In genomic region chrX:105366284-105366683, GRCm38 (mm10) we compare ENCODE assay signal across 29 mouse cellular contexts.
DNase-seq lines count a peak whose midpoint lies in the region; ATAC-seq and TF ChIP-seq lines count a peak whose summit lies in the region.
"Had no signal": no experiment of that assay in that cellular context is flagged by ENCODE, and none has a peak within 500 bp of the region (broad histone marks: within the 10 kb centered on the region; RNA-seq: fewer than 3 reads in every experiment).

No protein-coding gene starts in this region.

- no peak overlapping the region for H3K4me2 ChIP-seq in forebrain, embryonic 11.5 days (ENCODE audit: low read depth, low read length, severe bottlenecking)
- no peak overlapping the region for H3K4me2 ChIP-seq in forebrain, embryonic 16.5 days (ENCODE audit: low read length)
- H3K4me2 ChIP-seq in lung, embryonic 14.5 days = no peak overlapping the region
- H3K4me2 ChIP-seq in embryonic facial prominence, embryonic 14.5 days (ENCODE audit: low read depth, low read length) = no peak overlapping the region
- no peak overlapping the region for H3K4me2 ChIP-seq in limb, embryonic 14.5 days (replicated peaks; ENCODE audit: low read depth, low read length, severe bottlenecking)
- H3K4me2 ChIP-seq: heart, embryonic 15.5 days; liver, embryonic 11.5 days; stomach, embryonic 15.5 days had no signal

- H3K4me3 ChIP-seq in forebrain, embryonic 11.5 days (ENCODE audit: low read depth, low read length) = no peak overlapping the region
- no peak overlapping the region for H3K4me3 ChIP-seq in forebrain, embryonic 16.5 days (replicated peaks; ENCODE audit: low read length)
- no peak overlapping the region for H3K4me3 ChIP-seq in lung, embryonic 14.5 days (ENCODE audit: low read depth, low read length)
- no peak overlapping the region for H3K4me3 ChIP-seq in embryonic facial prominence, embryonic 14.5 days (ENCODE audit: low read depth, low read length)
- no peak overlapping the region for H3K4me3 ChIP-seq in limb, embryonic 14.5 days (replicated peaks; ENCODE audit: low read length)
- H3K4me3 ChIP-seq: erythroblast, embryonic 14.5 days; heart, embryonic 10.5 days; heart, embryonic 15.5 days; megakaryocyte, embryonic 14.5 days; stomach, embryonic 15.5 days had no signal

- WGBS in forebrain, embryonic 11.5 days = 15% methylated on average over 2 of the region's 2 CpGs
- WGBS in forebrain, embryonic 16.5 days = 18% methylated on average over 2 of the region's 2 CpGs
- WGBS in lung, embryonic 14.5 days = 21% methylated on average over 2 of the region's 2 CpGs
- WGBS in embryonic facial prominence, embryonic 14.5 days = 30% methylated on average over 2 of the region's 2 CpGs
- 21% methylated on average over 2 of the region's 2 CpGs for WGBS in limb, embryonic 14.5 days

- H3K9me3 ChIP-seq in forebrain, embryonic 11.5 days (ENCODE audit: control insufficient read depth, low read length) = no peaks in the 10 kb centered on the region
- no peaks in the 10 kb centered on the region for H3K9me3 ChIP-seq in forebrain, embryonic 16.5 days (ENCODE audit: control insufficient read depth, low read length)
- no peaks in the 10 kb centered on the region for H3K9me3 ChIP-seq in lung, embryonic 14.5 days (ENCODE audit: low read depth, low read length)
- no peaks in the 10 kb centered on the region for H3K9me3 ChIP-seq in embryonic facial prominence, embryonic 14.5 days (ENCODE audit: control insufficient read depth, low read length)
- H3K9me3 ChIP-seq in limb, embryonic 14.5 days (ENCODE audit: control insufficient read depth, low read length) = no peaks in the 10 kb centered on the region
- H3K9me3 ChIP-seq: heart, embryonic 10.5 days; heart, embryonic 15.5 days; megakaryocyte, embryonic 14.5 days; stomach, embryonic 15.5 days had no signal

- peak; percentile 61 for ATAC-seq in forebrain, embryonic 11.5 days (replicated peaks; ENCODE audit: low FRiP score)
- no peak; the same call in 1 of the 2 replicates for ATAC-seq in forebrain, embryonic 16.5 days
- no peak for ATAC-seq in lung, embryonic 14.5 days (ENCODE audit: insufficient read depth)
- peak; percentile 72; the same call in 1 of the 2 replicates for ATAC-seq in embryonic facial prominence, embryonic 14.5 days (ENCODE audit: low read depth)
- ATAC-seq in limb, embryonic 14.5 days (ENCODE audit: low FRiP score, low read depth) = no peak
- ATAC-seq: CD4-positive, CD25-positive, alpha-beta regulatory T cell, adult 4 months; intestine, embryonic 16.5 days; midbrain, embryonic 16.5 days had no signal

- H3K36me3 ChIP-seq in forebrain, embryonic 11.5 days (ENCODE audit: control insufficient read depth, insufficient read depth, low read length) = no peaks in the 10 kb centered on the region
- H3K36me3 ChIP-seq in forebrain, embryonic 16.5 days (ENCODE audit: control insufficient read depth, insufficient read depth) = no peaks in the 10 kb centered on the region
- H3K36me3 ChIP-seq in lung, embryonic 14.5 days (ENCODE audit: insufficient read depth) = no peaks in the 10 kb centered on the region
- H3K36me3 ChIP-seq in embryonic facial prominence, embryonic 14.5 days (ENCODE audit: control insufficient read depth, insufficient read depth, low read length) = no peaks in the 10 kb centered on the region
- no peaks in the 10 kb centered on the region for H3K36me3 ChIP-seq in limb, embryonic 14.5 days (ENCODE audit: control insufficient read depth, insufficient read depth, low read length)
- H3K36me3 ChIP-seq: heart, embryonic 10.5 days; heart, embryonic 15.5 days; stomach, embryonic 15.5 days had no signal

- TF ChIP-seq POLR2A in limb, embryonic 14.5 days (IDR thresholded peaks at IDR 0.05; ENCODE audit: borderline replicate concordance, extremely low read depth, insufficient read depth, insufficient read length) = no peak

- no peak for TF ChIP-seq CTCF in lung, embryonic 14.5 days (IDR thresholded peaks at IDR 0.05; ENCODE audit: low read depth)

- H3K27me3 ChIP-seq in forebrain, embryonic 11.5 days (ENCODE audit: control insufficient read depth, insufficient read depth, low read length) = peaks cover 13% of the 10 kb centered on the region
- no peaks in the 10 kb centered on the region; the same call in 1 of the 2 replicates for H3K27me3 ChIP-seq in forebrain, embryonic 16.5 days (replicated peaks; ENCODE audit: control insufficient read depth, insufficient read depth, low read length)
- H3K27me3 ChIP-seq in lung, embryonic 14.5 days (ENCODE audit: insufficient read depth, low read length) = no peaks in the 10 kb centered on the region
- H3K27me3 ChIP-seq in embryonic facial prominence, embryonic 14.5 days (replicated peaks; ENCODE audit: control insufficient read depth, insufficient read depth, low read length) = peaks cover 19% of the 10 kb centered on the region
- H3K27me3 ChIP-seq in limb, embryonic 14.5 days (ENCODE audit: control insufficient read depth, insufficient read depth, low read length) = no peaks in the 10 kb centered on the region; the same call in 1 of the 2 replicates
- H3K27me3 ChIP-seq: heart, embryonic 15.5 days had no signal

- H3K9ac ChIP-seq in forebrain, embryonic 11.5 days (ENCODE audit: low read length) = no peak overlapping the region
- H3K9ac ChIP-seq in forebrain, embryonic 16.5 days (replicated peaks; ENCODE audit: low read depth, low read length) = no peak overlapping the region
- H3K9ac ChIP-seq in lung, embryonic 14.5 days = no peak overlapping the region
- no peak overlapping the region for H3K9ac ChIP-seq in embryonic facial prominence, embryonic 14.5 days (ENCODE audit: low read depth, low read length)
- no peak overlapping the region for H3K9ac ChIP-seq in limb, embryonic 14.5 days (ENCODE audit: low read depth, low read length, severe bottlenecking)
- H3K9ac ChIP-seq: heart, embryonic 15.5 days; stomach, embryonic 15.5 days had no signal

- H3K27ac ChIP-seq in forebrain, embryonic 11.5 days (ENCODE audit: low read depth, low read length) = no peak overlapping the region
- H3K27ac ChIP-seq in forebrain, embryonic 16.5 days (ENCODE audit: low read length) = no peak overlapping the region
- no peak overlapping the region for H3K27ac ChIP-seq in lung, embryonic 14.5 days (ENCODE audit: low read depth)
- H3K27ac ChIP-seq in embryonic facial prominence, embryonic 14.5 days (replicated peaks; ENCODE audit: low read depth, low read length) = no peak overlapping the region
- no peak overlapping the region for H3K27ac ChIP-seq in limb, embryonic 14.5 days (replicated peaks; ENCODE audit: low read depth, low read length)
- H3K27ac ChIP-seq: heart, embryonic 10.5 days; heart, embryonic 15.5 days; kidney, postnatal 0 days; stomach, embryonic 15.5 days had no signal

- H3K4me1 ChIP-seq in forebrain, embryonic 11.5 days (replicated peaks; ENCODE audit: control insufficient read depth, insufficient read depth, low read length) = no peaks in the 10 kb centered on the region
- no peaks in the 10 kb centered on the region for H3K4me1 ChIP-seq in forebrain, embryonic 16.5 days (replicated peaks; ENCODE audit: control insufficient read depth, insufficient read depth, low read length)
- no peaks in the 10 kb centered on the region for H3K4me1 ChIP-seq in lung, embryonic 14.5 days (ENCODE audit: insufficient read depth)
- H3K4me1 ChIP-seq in embryonic facial prominence, embryonic 14.5 days (ENCODE audit: control insufficient read depth, insufficient read depth, low read length) = 0 out of 2 replicates have a peak, but pooled peaks cover 7% of the 10 kb centered on the region
- no peaks in the 10 kb centered on the region for H3K4me1 ChIP-seq in limb, embryonic 14.5 days (ENCODE audit: control insufficient read depth, insufficient read depth, low read length)
- H3K4me1 ChIP-seq: heart, embryonic 10.5 days; heart, embryonic 15.5 days; megakaryocyte, embryonic 14.5 days; stomach, embryonic 15.5 days had no signal

- DNase-seq in forebrain, embryonic 11.5 days (ENCODE audit: low spot score) = no peak
- DNase-seq in lung, embryonic 14.5 days = peak; percentile 1
- DNase-seq in lung, postnatal 14 days = no peak
- peak; percentile 9 for DNase-seq in embryonic facial prominence, embryonic 14.5 days (ENCODE audit: low spot score)
- DNase-seq in limb, embryonic 14.5 days (ENCODE audit: low spot score) = peak; percentile 7
- no peak for DNase-seq in frontal cortex, postnatal 36 days (ENCODE audit: low spot score in 2 of 2)
- no peak for DNase-seq in kidney, postnatal 10 days
- DNase-seq: adrenal gland, adult 2 months; cerebellum, adult 8-10 months; cerebellum, postnatal 25 days; gastrocnemius, postnatal 25 days; heart, adult 11 months; kidney, adult 8-10 months; layer of hippocampus, adult 9-11 months; lung, postnatal 4 days; retina, postnatal 1 day; right cerebral cortex, postnatal 14 days; thymus, postnatal 14 days had no signal

Comparison
In these comparisons a context has a peak if more than half of its experiments do, and no peak if none do; other contexts are left out.
1. ATAC-seq: peak in forebrain, embryonic 11.5 days (single experiment) and embryonic facial prominence, embryonic 14.5 days (single experiment); none in forebrain, embryonic 16.5 days (single experiment), lung, embryonic 14.5 days (single experiment) and limb, embryonic 14.5 days (single experiment).
2. DNase-seq: peak in lung, embryonic 14.5 days (single experiment), embryonic facial prominence, embryonic 14.5 days (single experiment) and limb, embryonic 14.5 days (single experiment); none in forebrain, embryonic 11.5 days (single experiment), lung, postnatal 14 days (single experiment), frontal cortex, postnatal 36 days (0 of 2) and kidney, postnatal 10 days (single experiment).